Mouse (Mus musculus): Measurements from ENCODE around the gene Clps. TPM values are rescaled to one million over a fixed set of nuclear protein-coding genes. Genes with fewer than 3 reads are reported as not detected.

Gene Clps
- not detected for total RNA-seq (2021)
- long read RNA-seq, experiment 1, partial matches to known transcripts = 0 of 2 reads
- long read RNA-seq, experiment 1, other reads (novel, unspliced or antisense) = 2 of 2 reads
- long read RNA-seq, experiment 2, partial matches to known transcripts = 0 of 1 reads
- long read RNA-seq, experiment 2, other reads (novel, unspliced or antisense) = 1 of 1 reads

GRCm38 (mm10) chr17:28560598-28560997, at the start of gene Clps:
Gene Clps (minus strand): TSS chr17:28560766.
- no peak for DNase-seq (ENCODE audit: low spot score in 2 of 2)
- no peak for TF ChIP-seq CTCF (conservative IDR thresholded peaks at IDR 0.05)
- Histone ChIP-seq H3K4me3 (no peak within 1 kb of the TSS), H3K27ac (no peak within 1 kb of the TSS)

GRCm38 (mm10) chr17:28609543-28609942, 49.0 kb upstream of the Clps start:
- peak; percentile 33 for TF ChIP-seq CTCF (conservative IDR thresholded peaks at IDR 0.05)
- H3K27ac ChIP-seq = no peak overlapping the region
- H3K4me3 ChIP-seq = no peak overlapping the region
- no peak for DNase-seq (ENCODE audit: low spot score in 2 of 2)

- H3K27ac ChIP-seq = peak overlapping the region; percentile 39; the same call in 1 of the 2 replicates
- DNase-seq (ENCODE audit: low spot score in 2 of 2) = no peak
- H3K4me3 ChIP-seq = no peak overlapping the region
- TF ChIP-seq CTCF (conservative IDR thresholded peaks at IDR 0.05) = no peak
Measured at GRCm38 (mm10) chr17:28601557-28602250, 41.1 kb upstream of the Clps start.

GRCm38 (mm10) chr17:28600780-28601179, 40.2 kb upstream of the Clps start:
- Histone ChIP-seq H3K27ac (no peak overlapping the region), H3K4me3 (no peak overlapping the region)
- DNase-seq (ENCODE audit: low spot score in 2 of 2) = no peak
- TF ChIP-seq CTCF (conservative IDR thresholded peaks at IDR 0.05) = no peak

GRCm38 (mm10) chr17:28593965-28594364, 33.4 kb upstream of the Clps start:
- DNase-seq (ENCODE audit: low spot score in 2 of 2) = no peak
- Histone ChIP-seq H3K4me3 (no peak overlapping the region), H3K27ac (no peak overlapping the region)
- TF ChIP-seq CTCF (conservative IDR thresholded peaks at IDR 0.05) = no peak

- Histone ChIP-seq H3K4me3 (no peak overlapping the region), H3K27ac (no peak overlapping the region)
- TF ChIP-seq CTCF (conservative IDR thresholded peaks at IDR 0.05) = peak; percentile 96
- DNase-seq (ENCODE audit: low spot score in 2 of 2) = peak; percentile 77 to 83
Measured at GRCm38 (mm10) chr17:28592998-28593397, 32.4 kb upstream of the Clps start.

GRCm38 (mm10) chr17:28591476-28591875, 30.9 kb upstream of the Clps start:
- Histone ChIP-seq H3K27ac (no peak overlapping the region), H3K4me3 (no peak overlapping the region)
- DNase-seq (ENCODE audit: low spot score in 2 of 2) = no peak
- no peak for TF ChIP-seq CTCF (conservative IDR thresholded peaks at IDR 0.05)

- DNase-seq (ENCODE audit: low spot score in 2 of 2) = no peak
- H3K4me3 ChIP-seq = no peak overlapping the region
- H3K27ac ChIP-seq = peak overlapping the region; percentile 10; the same call in 1 of the 2 replicates
- TF ChIP-seq CTCF (conservative IDR thresholded peaks at IDR 0.05) = no peak
Measured at GRCm38 (mm10) chr17:28590596-28590995, 30.0 kb upstream of the Clps start.

- H3K27ac ChIP-seq = no peak overlapping the region
- no peak overlapping the region for H3K4me3 ChIP-seq
- no peak for TF ChIP-seq CTCF (conservative IDR thresholded peaks at IDR 0.05)
- DNase-seq (ENCODE audit: low spot score in 2 of 2) = no peak
Measured at GRCm38 (mm10) chr17:28588591-28588990, 28.0 kb upstream of the Clps start.

- no peak overlapping the region for H3K4me3 ChIP-seq
- H3K27ac ChIP-seq = no peak overlapping the region
- no peak for TF ChIP-seq CTCF (conservative IDR thresholded peaks at IDR 0.05)
- DNase-seq (ENCODE audit: low spot score in 2 of 2) = no peak
Measured at GRCm38 (mm10) chr17:28586509-28586908, 25.9 kb upstream of the Clps start.

GRCm38 (mm10) chr17:28581056-28581455, 20.5 kb upstream of the Clps start:
- DNase-seq (ENCODE audit: low spot score in 2 of 2) = no peak
- Histone ChIP-seq H3K4me3 (no peak overlapping the region), H3K27ac (no peak overlapping the region)
- peak; percentile 58 for TF ChIP-seq CTCF (conservative IDR thresholded peaks at IDR 0.05)

GRCm38 (mm10) chr17:28580396-28580795, 19.8 kb upstream of the Clps start:
- Histone ChIP-seq H3K27ac (no peak overlapping the region), H3K4me3 (no peak overlapping the region)
- no peak for DNase-seq (ENCODE audit: low spot score in 2 of 2)
- no peak for TF ChIP-seq CTCF (conservative IDR thresholded peaks at IDR 0.05)

- Histone ChIP-seq H3K27ac (no peak within 1 kb of the TSS), H3K4me3 (peak within 1 kb of the TSS; percentile 45)
- DNase-seq (ENCODE audit: low spot score in 2 of 2) = no peak
- no peak for TF ChIP-seq CTCF (conservative IDR thresholded peaks at IDR 0.05)
Measured at GRCm38 (mm10) chr17:28575244-28576125, 14.9 kb upstream of the Clps start, which contains the start of gene Lhfpl5. Gene Lhfpl5 (plus strand): TSS chr17:28575641.

All from layer of hippocampus, adult 2 months (tissue).